Mouse (Mus musculus): Measurements from ENCODE around the gene Lrrc29. TPM values are rescaled to one million over a fixed set of nuclear protein-coding genes. Genes with fewer than 3 reads are reported as not detected.

Gene Lrrc29
- polyA plus RNA-seq, 1 experiment from 2014 or later: 0.82 TPM

GRCm38 (mm10) chr8:105339886-105340635, 14.0 kb upstream of the Lrrc29 start:
- 86% methylated on average over 6 of the region's 6 CpGs for WGBS
- Histone ChIP-seq H3K9ac (no peak overlapping the region; the same call in 1 of the 2 replicates), H3K4me1 (replicated peaks) (peaks cover 7% of the 10 kb centered on the region; the same call in 1 of the 2 replicates), H3K27me3 (peaks cover 4% of the 10 kb centered on the region; the same call in 1 of the 2 replicates), H3K9me3 (no peaks in the 10 kb centered on the region), H3K27ac (no peak overlapping the region), H3K4me2 (no peak overlapping the region), H3K36me3 (peaks cover 4% of the 10 kb centered on the region), H3K4me3 (no peak overlapping the region)
- ATAC-seq (ENCODE audit: low FRiP score): no peak

- WGBS: 70% methylated on average over 4 of the region's 4 CpGs
- H3K4me2 ChIP-seq: no peak overlapping the region
- H3K36me3 ChIP-seq: peaks cover 13% of the 10 kb centered on the region
- no peak overlapping the region for H3K4me3 ChIP-seq
- peaks cover 7% of the 10 kb centered on the region; the same call in 1 of the 2 replicates for H3K4me1 ChIP-seq (replicated peaks)
- no peak overlapping the region for H3K9ac ChIP-seq
- H3K27me3 ChIP-seq: peaks cover 4% of the 10 kb centered on the region; the same call in 1 of the 2 replicates
- no peak for ATAC-seq (ENCODE audit: low FRiP score)
- no peaks in the 10 kb centered on the region for H3K9me3 ChIP-seq
- H3K27ac ChIP-seq: no peak overlapping the region
Observed at GRCm38 (mm10) chr8:105338992-105339391, 12.9 kb upstream of the Lrrc29 start.

GRCm38 (mm10) chr8:105336373-105337130, 10.5 kb upstream of the Lrrc29 start:
- 51% methylated on average over 32 of the region's 32 CpGs for WGBS
- H3K4me2 ChIP-seq: peak overlapping the region; percentile 23
- no peaks in the 10 kb centered on the region for H3K9me3 ChIP-seq
- H3K4me3 ChIP-seq: 0 out of 2 replicates have a peak overlapping the region, but pooled peaks have one; percentile 7
- ATAC-seq (ENCODE audit: low FRiP score): 0 out of 2 replicates have a peak, but pooled peaks have one; percentile 1
- H3K27ac ChIP-seq: no peak overlapping the region
- peaks cover 6% of the 10 kb centered on the region; the same call in 1 of the 2 replicates for H3K4me1 ChIP-seq (replicated peaks)
- no peak overlapping the region for H3K9ac ChIP-seq
- peaks cover 33% of the 10 kb centered on the region for H3K36me3 ChIP-seq
- H3K27me3 ChIP-seq: peaks cover 4% of the 10 kb centered on the region; the same call in 1 of the 2 replicates

GRCm38 (mm10) chr8:105332523-105332922, 6.4 kb upstream of the Lrrc29 start:
- Histone ChIP-seq H3K36me3 (peaks cover 70% of the 10 kb centered on the region), H3K4me2 (no peak overlapping the region), H3K9ac (no peak overlapping the region), H3K4me3 (no peak overlapping the region), H3K27ac (no peak overlapping the region), H3K4me1 (replicated peaks) (peaks cover 7% of the 10 kb centered on the region), H3K27me3 (peaks cover 3% of the 10 kb centered on the region; the same call in 1 of the 2 replicates), H3K9me3 (no peaks in the 10 kb centered on the region)
- 84% methylated on average over 2 of the region's 2 CpGs for WGBS
- no peak for ATAC-seq (ENCODE audit: low FRiP score)

- H3K4me1 ChIP-seq (replicated peaks): peaks cover 13% of the 10 kb centered on the region
- H3K27me3 ChIP-seq: no peaks in the 10 kb centered on the region
- ATAC-seq (ENCODE audit: low FRiP score): no peak
- no peak overlapping the region for H3K27ac ChIP-seq
- H3K36me3 ChIP-seq: peaks cover 70% of the 10 kb centered on the region
- no peak overlapping the region for H3K4me3 ChIP-seq
- H3K9ac ChIP-seq: no peak overlapping the region
- WGBS: 96% methylated on average over 9 of the region's 9 CpGs
- no peaks in the 10 kb centered on the region for H3K9me3 ChIP-seq
- no peak overlapping the region for H3K4me2 ChIP-seq
Observed at GRCm38 (mm10) chr8:105331931-105332330, 5.9 kb upstream of the Lrrc29 start.

- Histone ChIP-seq H3K27ac (no peak overlapping the region), H3K4me2 (no peak overlapping the region), H3K9ac (no peak overlapping the region), H3K9me3 (no peaks in the 10 kb centered on the region), H3K4me3 (no peak overlapping the region), H3K36me3 (peaks cover 70% of the 10 kb centered on the region), H3K4me1 (replicated peaks) (peaks cover 16% of the 10 kb centered on the region), H3K27me3 (no peaks in the 10 kb centered on the region)
- WGBS: 97% methylated on average over 22 of the region's 22 CpGs
- ATAC-seq (ENCODE audit: low FRiP score): no peak
Observed at GRCm38 (mm10) chr8:105331469-105331868, 5.4 kb upstream of the Lrrc29 start.

DNA sequence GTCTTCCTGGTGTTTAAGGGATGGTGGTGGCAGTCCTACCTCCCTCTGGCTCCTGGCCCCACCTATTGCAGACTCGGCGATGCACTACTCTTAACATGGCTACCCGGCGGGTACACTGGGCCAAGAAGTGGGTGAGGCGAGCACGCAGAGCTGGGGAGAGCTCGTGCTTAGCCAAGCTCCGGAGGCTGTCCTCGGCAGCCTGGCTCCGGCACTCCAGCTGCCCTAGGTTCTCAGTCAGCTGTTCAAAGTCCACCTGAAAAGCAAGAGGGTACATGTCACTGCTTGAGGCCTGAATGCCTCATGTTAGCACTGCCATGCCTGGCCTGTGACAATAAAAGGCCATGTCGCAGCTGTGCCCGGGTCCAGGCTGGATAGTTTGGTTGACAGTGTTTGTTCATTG, 4.2 kb upstream of the Lrrc29 start:
- H3K4me2 ChIP-seq: no peak overlapping the region
- no peak overlapping the region for H3K4me3 ChIP-seq
- ATAC-seq (ENCODE audit: low FRiP score): no peak
- H3K9me3 ChIP-seq: no peaks in the 10 kb centered on the region
- H3K4me1 ChIP-seq (replicated peaks): peaks cover 19% of the 10 kb centered on the region
- H3K27me3 ChIP-seq: no peaks in the 10 kb centered on the region
- no peak overlapping the region for H3K27ac ChIP-seq
- H3K36me3 ChIP-seq: peaks cover 67% of the 10 kb centered on the region
- 96% methylated on average over 12 of the region's 12 CpGs for WGBS
- no peak overlapping the region; the same call in 1 of the 2 replicates for H3K9ac ChIP-seq

GRCm38 (mm10) chr8:105326968-105327367, 890 bp upstream of the Lrrc29 start:
- peak overlapping the region; percentile 79 for H3K9ac ChIP-seq

GRCm38 (mm10) chr8:105325641-105326093, 411 bp downstream of the Lrrc29 start:
- Histone ChIP-seq H3K4me1 (replicated peaks) (peaks cover 31% of the 10 kb centered on the region), H3K36me3 (peaks cover 42% of the 10 kb centered on the region), H3K9me3 (no peaks in the 10 kb centered on the region), H3K27me3 (no peaks in the 10 kb centered on the region), H3K9ac (peak overlapping the region; percentile 92), H3K4me2 (peak overlapping the region; percentile 76), H3K4me3 (peak overlapping the region; percentile 79), H3K27ac (peak overlapping the region; percentile 88)
- WGBS: under 1% methylated on average over 12 of the region's 12 CpGs
- ATAC-seq (ENCODE audit: low FRiP score): peak; percentile 75

More at GRCm38 (mm10) chr8:105326968-105327367, 890 bp upstream of the Lrrc29 start:
- Histone ChIP-seq H3K4me2 (peak overlapping the region; percentile 85), H3K27me3 (no peaks in the 10 kb centered on the region), H3K36me3 (peaks cover 53% of the 10 kb centered on the region), H3K9me3 (no peaks in the 10 kb centered on the region), H3K4me3 (peak overlapping the region; percentile 79), H3K4me1 (replicated peaks) (peaks cover 31% of the 10 kb centered on the region), H3K27ac (peak overlapping the region; percentile 87)
- 48% methylated on average over 6 of the region's 6 CpGs for WGBS
- ATAC-seq (ENCODE audit: low FRiP score): no peak

GRCm38 (mm10) chr8:105323183-105323582, 2.9 kb downstream of the Lrrc29 start:
- Histone ChIP-seq H3K4me3 (no peak overlapping the region), H3K9me3 (no peaks in the 10 kb centered on the region), H3K9ac (no peak overlapping the region), H3K27ac (no peak overlapping the region), H3K4me2 (no peak overlapping the region), H3K4me1 (replicated peaks) (peaks cover 29% of the 10 kb centered on the region), H3K36me3 (peaks cover 37% of the 10 kb centered on the region), H3K27me3 (no peaks in the 10 kb centered on the region)
- ATAC-seq (ENCODE audit: low FRiP score): no peak
- 86% methylated on average over 4 of the region's 4 CpGs for WGBS

DNA sequence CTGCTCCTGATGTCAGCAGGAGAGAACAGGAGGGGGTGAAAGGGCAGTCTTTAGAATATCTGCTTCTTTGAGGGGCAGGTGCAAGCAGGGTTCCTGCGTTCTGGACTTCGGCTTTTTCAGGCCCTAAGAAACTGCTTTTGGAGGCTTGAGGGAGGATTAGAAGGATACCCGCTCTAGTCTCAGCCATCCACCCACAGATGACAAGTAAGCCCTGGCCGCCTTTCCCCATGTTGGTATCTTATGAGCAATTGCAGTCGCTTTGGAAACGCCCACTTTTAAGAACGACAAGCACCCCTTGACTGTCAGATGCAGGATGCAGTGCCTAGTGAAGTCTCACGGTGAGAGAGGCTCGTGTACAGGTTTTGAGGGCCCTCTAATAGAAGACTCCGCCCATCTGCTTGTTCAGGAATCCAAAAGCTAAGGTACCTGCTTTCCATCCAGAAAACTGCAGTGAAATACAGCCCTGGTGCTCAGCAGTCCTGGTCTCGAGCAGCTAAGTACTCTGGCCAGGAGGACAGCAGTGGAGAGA, 7.4 kb downstream of the Lrrc29 start:
- H3K36me3 ChIP-seq: peaks cover 77% of the 10 kb centered on the region
- no peak overlapping the region for H3K4me3 ChIP-seq
- no peaks in the 10 kb centered on the region for H3K27me3 ChIP-seq
- WGBS: 86% methylated on average over 11 of the region's 11 CpGs
- H3K4me2 ChIP-seq: no peak overlapping the region
- no peak overlapping the region for H3K9ac ChIP-seq
- no peaks in the 10 kb centered on the region for H3K9me3 ChIP-seq
- H3K27ac ChIP-seq: no peak overlapping the region
- H3K4me1 ChIP-seq (replicated peaks): no peaks in the 10 kb centered on the region
- no peak for ATAC-seq (ENCODE audit: low FRiP score)

GRCm38 (mm10) chr8:105317941-105318340, 8.1 kb downstream of the Lrrc29 start:
- H3K36me3 ChIP-seq: peaks cover 80% of the 10 kb centered on the region
- WGBS: 91% methylated on average over 4 of the region's 4 CpGs
- no peak for ATAC-seq (ENCODE audit: low FRiP score)

More at GRCm38 (mm10) chr8:105317941-105318340, 8.1 kb downstream of the Lrrc29 start:
- H3K4me2 ChIP-seq: no peak overlapping the region
- no peak overlapping the region for H3K4me3 ChIP-seq
- no peak overlapping the region for H3K9ac ChIP-seq
- H3K27ac ChIP-seq: no peak overlapping the region
- no peaks in the 10 kb centered on the region for H3K4me1 ChIP-seq (replicated peaks)
- H3K27me3 ChIP-seq: no peaks in the 10 kb centered on the region
- H3K9me3 ChIP-seq: no peaks in the 10 kb centered on the region

Data from hindbrain, embryonic 13.5 days (tissue).